Mouse (Mus musculus) large intestine, adult 2 months (tissue): ENCODE measurements around the gene Gpr152. TPM values are rescaled to one million over a fixed set of nuclear protein-coding genes. Genes with fewer than 3 reads are reported as not detected.

Experiments used
- DNase-seq: peaks from one replicate; pipeline ENCODE4 v3.0.0-alpha.2; 2012; ENCODE audit warnings: low read depth, low spot score
- WGBS: fragments of 180-500 bp; shearing (Covaris S2); methylation state at CpG from one replicate; pipeline ENCODE4 v1.1.7; 2018; 5-methylcytosine and 5-hydroxymethylcytosine counted together
- polyA plus RNA-seq: library from polyadenylated mRNA; depleted of rRNA; stranded (reverse); fragments of >200 nt; gene quantifications from 2 replicates; pipeline ENCODE4 v1.2.3, GENCODE M21; 2012

Gpr152 gene
- polyA plus RNA-seq, 1 experiment, result not detected

DNA sequence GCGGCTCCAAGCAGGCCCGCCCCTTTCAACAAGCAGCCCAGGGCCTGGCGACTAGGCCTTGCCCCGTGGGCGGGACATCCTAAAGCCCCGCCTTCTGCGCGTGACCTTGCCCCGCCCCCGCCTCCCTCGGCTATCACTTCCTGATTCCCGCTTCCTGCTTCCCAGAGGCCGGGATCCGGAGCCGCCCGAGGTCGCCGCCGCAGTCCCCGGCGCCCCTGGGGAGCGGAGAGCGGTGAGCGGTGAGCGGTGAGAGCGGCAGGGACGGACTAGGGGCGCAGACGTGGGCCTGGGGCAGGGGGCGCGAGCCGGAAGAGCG lies 8.9 kb downstream of the Gpr152 start, which contains the start of gene Coro1b:
Gene Coro1b (plus strand): TSS at position 129 of the 316 bp plus-strand sequence.
- peak; percentile 72 for DNase-seq
- under 1% methylated on average over 33 of the region's 33 CpGs for WGBS

- WGBS, result 0% methylated on average over 8 of the region's 8 CpGs
- no peak for DNase-seq
Observed at GRCm38 (mm10) chr19:4148819-4149218, 9.2 kb downstream of the Gpr152 start.

DNA sequence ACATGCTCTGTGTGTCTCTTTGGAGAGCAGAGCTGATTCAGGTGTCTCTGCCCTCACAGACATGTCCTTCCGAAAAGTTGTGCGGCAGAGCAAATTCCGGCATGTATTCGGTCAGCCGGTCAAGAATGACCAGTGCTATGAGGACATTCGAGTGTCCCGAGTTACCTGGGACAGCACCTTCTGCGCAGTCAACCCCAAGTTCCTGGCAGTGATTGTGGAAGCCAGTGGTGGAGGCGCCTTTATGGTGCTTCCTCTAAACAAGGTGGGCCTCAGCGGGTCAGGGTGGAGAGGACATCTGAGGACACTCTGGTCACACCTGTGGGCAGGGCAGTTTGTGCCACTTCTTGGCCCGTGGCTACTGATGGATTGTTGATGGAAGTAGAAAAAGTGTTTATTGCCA lies 9.7 kb downstream of the Gpr152 start:
- WGBS, result 36% methylated on average over 11 of the region's 11 CpGs
- no peak for DNase-seq

DNA sequence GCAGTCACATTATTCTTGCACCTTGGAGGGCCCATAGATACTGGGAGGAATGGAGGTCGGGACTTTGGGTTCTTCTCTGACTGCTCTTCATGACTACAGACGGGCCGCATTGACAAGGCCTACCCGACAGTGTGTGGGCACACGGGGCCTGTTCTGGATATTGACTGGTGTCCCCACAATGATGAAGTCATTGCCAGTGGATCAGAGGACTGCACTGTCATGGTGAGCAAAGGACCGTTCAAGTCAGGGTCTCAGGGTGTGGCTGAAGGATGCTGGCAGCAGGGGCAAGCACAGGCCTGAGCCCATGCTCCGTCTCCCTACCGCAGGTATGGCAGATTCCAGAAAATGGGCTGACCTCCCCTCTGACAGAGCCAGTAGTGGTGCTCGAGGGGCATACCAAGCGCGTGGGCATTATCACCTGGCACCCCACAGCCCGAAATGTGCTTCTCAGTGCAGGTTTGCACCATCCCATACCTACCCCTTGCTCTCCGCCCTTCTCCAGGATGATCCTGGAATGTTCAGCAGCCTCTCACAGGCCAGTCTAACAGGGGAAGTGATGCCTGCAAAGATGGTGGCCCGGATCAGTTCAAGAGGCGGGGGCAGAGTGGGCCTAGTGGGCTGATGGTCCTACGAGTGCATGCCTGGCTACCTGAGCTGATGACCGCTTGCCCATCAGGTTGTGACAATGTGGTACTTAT lies 10.3 kb downstream of the Gpr152 start:
- no peak for DNase-seq
- 85% methylated on average over 17 of the region's 17 CpGs for WGBS

DNA sequence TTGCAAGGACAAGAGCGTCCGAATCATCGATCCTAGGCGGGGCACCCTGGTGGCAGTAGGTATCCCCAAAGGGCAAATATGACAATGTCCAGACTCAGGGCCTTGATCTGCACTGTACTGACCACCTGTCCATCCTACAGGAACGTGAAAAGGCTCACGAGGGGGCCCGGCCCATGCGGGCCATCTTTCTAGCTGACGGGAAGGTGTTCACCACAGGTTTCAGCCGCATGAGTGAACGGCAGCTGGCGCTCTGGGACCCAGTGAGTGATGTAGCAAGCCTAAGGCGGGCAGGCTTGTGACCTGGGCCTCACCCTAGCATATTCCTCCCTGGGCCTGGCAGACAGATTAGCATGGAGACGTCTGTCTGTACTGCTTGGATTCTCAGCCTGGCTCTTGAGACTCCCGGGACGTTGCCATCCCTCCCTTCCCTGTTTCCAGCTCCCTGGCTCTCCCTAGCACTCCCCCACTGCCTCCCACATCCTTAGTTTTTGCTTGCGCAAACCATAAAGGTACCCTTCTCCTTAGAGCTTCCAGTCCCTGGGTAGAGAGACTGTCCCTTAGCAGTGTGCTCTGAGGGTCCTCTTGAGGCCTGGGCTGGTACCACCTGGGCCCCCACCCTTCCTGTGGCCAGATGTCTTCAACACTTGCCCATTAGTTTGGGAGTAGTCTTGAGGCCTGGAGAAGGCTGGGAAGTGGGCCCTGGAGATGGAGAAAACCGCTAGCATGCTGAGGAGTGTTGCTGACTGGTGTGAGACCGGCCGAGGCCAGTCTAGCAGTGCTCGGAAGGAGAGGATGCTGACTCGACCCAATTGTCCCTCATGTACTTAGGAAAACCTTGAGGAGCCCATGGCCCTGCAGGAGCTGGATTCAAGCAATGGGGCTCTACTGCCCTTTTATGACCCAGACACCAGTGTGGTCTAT lies 11.2 kb downstream of the Gpr152 start:
- no peak for DNase-seq
- WGBS, result 88% methylated on average over 22 of the region's 22 CpGs

DNA sequence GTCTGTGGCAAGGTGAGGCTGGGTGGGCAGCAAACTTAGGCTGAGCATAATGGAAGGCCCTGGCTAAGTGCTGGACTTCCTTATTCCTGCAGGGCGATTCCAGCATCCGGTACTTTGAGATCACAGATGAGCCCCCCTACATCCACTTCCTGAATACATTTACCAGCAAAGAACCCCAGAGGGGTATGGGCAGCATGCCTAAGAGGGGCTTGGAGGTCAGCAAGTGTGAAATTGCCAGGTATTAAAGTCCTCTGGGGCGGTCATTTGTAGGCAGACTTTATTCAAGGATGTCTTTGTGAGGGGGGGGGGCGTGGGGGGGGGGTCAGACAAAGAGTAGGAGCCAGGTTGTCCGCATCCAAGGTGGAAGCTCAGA lies 11.9 kb downstream of the Gpr152 start:
- DNase-seq, result no peak
- WGBS, result 72% methylated on average over 5 of the region's 5 CpGs

DNA sequence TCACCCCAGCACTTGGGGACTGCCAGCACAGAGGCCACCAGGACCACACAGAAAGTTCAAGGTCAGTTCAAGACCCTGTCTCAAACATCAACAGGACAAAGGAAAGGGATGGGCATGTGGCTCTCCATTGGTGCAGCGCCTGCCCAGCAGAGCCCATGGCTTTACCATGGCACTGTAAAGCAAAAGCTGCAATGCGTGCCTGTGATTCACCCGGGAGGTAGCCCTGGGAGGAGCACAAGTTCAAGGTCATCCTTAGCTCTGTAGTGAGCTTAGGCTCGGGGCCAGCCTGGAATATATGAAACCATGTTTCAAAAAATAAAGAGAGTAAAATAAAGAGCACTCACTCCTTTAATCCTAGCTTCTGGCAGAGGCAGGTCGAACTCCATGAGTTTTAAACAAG lies 12.3 kb downstream of the Gpr152 start:
- DNase-seq, result no peak
- WGBS, result 79% methylated on average over 5 of the region's 5 CpGs

DNA sequence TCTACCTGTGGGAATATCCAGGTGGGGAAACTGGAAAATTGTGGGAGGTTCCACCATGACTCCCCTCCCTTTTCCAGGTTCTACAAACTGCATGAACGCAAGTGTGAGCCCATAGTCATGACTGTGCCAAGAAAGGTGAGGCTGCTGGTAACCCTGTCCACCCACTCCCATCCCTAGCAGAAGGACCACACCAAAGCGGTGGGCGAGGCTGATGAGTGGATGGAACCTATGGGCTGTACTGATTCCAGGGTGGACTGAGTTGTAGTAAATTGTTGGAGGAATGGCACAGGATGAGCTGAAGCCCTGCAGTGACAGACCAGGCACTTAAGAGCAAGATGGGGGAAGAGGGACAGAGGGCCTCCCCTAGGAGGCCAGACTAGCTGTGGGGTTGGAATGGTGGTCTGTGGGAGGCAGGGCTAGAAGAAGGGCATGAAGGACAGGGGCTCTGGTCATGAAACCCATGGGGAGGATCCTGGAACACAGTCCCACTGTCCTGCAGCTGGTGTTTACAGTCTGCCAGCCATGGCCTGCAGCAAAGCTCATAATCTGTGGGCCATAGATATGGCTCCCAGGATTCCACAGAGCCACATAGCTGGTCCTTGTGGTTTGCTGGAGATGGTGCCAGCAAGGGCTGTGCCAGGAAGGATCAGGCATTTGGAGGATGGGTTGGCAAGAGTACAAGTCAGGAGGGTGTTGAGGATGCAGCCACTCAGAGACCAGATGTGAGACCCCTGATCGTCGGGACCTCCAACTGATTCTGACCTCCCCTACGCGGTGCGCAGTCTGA lies 13.1 kb downstream of the Gpr152 start:
- no peak for DNase-seq
- 90% methylated on average over 8 of the region's 8 CpGs for WGBS

DNA sequence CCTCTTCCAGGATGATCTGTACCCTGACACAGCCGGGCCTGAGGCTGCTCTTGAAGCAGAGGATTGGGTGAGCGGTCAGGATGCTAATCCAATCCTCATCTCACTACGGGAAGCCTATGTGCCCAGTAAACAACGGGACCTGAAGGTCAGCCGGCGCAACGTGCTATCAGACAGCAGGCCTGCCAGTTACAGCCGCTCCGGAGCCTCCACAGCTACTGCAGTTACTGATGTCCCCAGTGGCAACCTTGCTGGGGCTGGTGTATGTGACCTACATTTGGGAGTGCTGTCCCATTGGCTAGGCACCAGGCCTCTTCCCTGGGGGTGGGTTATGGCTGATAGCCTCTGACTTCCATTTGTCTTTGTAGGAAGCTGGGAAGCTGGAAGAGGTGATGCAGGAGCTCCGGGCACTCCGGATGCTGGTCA lies 13.7 kb downstream of the Gpr152 start, which contains the start of gene Ptprcap:
Gene Ptprcap (plus strand): TSS at position 373 of the 423 bp plus-strand sequence.
- no peak for DNase-seq
- 75% methylated on average over 11 of the region's 11 CpGs for WGBS

DNA sequence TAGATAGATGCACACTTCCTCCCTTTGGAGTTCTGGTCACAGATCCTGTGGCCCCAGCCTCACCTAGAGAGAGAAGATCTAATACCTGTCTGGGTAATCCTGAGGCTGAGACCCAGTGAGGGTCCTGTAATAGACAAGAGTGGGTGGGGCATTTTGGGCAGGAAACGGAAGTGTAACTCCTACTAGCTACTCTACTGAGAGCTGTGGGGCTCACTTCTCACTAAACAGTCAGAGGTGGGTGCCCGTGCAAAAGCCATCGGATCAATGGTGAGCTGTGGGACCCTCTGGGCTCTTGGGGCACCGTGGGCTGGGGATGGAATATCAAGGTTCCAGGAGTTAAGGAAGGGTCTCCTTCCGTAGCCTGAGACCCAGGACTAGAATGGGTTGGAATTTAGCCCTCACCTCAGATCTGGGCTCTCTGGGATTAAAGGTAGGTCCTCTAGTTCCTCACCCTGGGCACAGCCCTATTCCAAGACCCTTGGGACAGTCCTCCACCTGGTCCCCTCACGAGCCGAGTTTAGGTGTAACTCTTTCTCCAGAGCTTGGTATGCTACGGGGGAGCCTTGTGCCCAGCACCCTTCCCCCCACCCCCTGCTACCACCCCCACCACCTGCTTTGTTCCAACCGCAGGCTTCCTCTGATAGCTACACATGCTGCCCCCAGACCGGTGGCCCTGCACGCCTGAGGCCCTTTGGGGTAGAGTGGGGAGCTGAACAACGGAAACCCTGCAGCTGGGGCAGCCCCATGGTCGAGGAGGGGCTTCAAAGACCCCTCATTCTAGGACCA lies 15.0 kb downstream of the Gpr152 start:
- WGBS, result 72% methylated on average over 13 of the region's 13 CpGs
- no peak for DNase-seq

- WGBS, result 73% methylated on average over 6 of the region's 6 CpGs
- no peak for DNase-seq
Observed at GRCm38 (mm10) chr19:4155223-4156072, 15.9 kb downstream of the Gpr152 start.

GRCm38 (mm10) chr19:4156073-4156579 lies 16.5 kb downstream of the Gpr152 start:
- no peak for DNase-seq
- WGBS, result 75% methylated on average over 20 of the region's 20 CpGs

- no peak for DNase-seq
- 88% methylated on average over 12 of the region's 12 CpGs for WGBS
Observed at GRCm38 (mm10) chr19:4156771-4157170, 17.2 kb downstream of the Gpr152 start.

DNA sequence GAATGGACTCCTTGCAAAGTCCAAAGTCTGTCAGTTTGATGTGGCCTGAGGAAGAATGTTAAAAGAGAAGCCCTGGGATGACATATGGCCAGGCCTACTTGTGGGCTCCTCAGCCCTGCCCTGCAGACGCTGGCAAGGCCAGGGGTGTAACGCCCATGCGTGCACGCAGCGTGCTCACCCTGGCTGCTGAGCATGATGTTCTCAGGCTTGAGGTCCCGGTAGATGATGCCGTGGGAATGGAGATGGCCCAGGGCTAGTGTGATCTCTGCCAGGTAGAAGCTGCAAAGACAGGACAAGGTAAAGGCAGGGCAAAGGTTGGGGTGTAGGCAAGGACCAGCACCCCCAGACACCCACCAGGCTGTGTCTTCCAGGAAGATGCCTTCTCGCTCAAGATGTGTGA lies 19.5 kb downstream of the Gpr152 start:
- WGBS, result 96% methylated on average over 8 of the region's 8 CpGs

GRCm38 (mm10) chr19:4162646-4163542 lies 23.3 kb downstream of the Gpr152 start, which contains the start of gene Rps6kb2:
TSS of gene Rps6kb2 (minus strand) at chr19:4163354.
- DNase-seq, result peak; percentile 85
- WGBS, result 7% methylated on average over 42 of the region's 42 CpGs

More for the DNA sequence above, 19.5 kb downstream of the Gpr152 start:
- DNase-seq, result no peak

GRCm38 (mm10) chr19:4163543-4163887 lies 23.9 kb downstream of the Gpr152 start:
- WGBS, result 28% methylated on average over 4 of the region's 4 CpGs
- DNase-seq, result no peak

DNA sequence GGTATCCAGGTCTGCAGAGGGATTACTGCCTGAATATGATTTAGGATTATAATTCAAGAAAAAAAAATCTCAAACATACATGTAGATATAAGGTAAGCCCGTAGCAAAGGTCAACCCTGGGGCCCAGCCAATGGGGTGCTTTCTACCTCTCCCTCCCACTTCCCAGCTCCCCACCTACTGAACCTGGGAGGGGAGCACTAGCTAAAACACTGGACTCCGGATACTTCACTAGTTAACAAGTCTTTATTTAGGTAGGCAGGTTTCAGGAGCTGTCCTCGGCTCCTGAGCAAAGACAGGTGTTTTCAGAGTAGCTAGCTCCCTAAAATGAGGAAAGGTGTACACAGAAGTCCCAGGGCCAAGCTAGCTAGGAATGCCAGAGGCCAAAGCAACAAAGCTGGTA lies 24.5 kb downstream of the Gpr152 start:
- WGBS, result 70% methylated on average over 3 of the region's 3 CpGs
- DNase-seq, result no peak
